Mouse (Mus musculus) T-helper 2 cell (primary cell): ENCODE data around the gene Ccl26.
"Not testable (repeated sequence)": the region's sequence is repeated elsewhere in the genome, so short reads cannot be mapped to it uniquely, and the experiment has no call there.

Experiments
- in situ Hi-C: fragments of 300-600 bp; cut with MboI, MseI; formaldehyde crosslinking; loops from one replicate; pipeline ENCODE4 v1.15.1; 2025; ENCODE audit warnings: high pct_unique_total_duplicates

The Ccl26 gene

GRCm38 (mm10) chr5:135563469-135563868, at the start of gene Ccl26:
Gene Ccl26 (minus strand): TSS chr5:135563569.
- in situ Hi-C loops, result no loop called here

DNA sequence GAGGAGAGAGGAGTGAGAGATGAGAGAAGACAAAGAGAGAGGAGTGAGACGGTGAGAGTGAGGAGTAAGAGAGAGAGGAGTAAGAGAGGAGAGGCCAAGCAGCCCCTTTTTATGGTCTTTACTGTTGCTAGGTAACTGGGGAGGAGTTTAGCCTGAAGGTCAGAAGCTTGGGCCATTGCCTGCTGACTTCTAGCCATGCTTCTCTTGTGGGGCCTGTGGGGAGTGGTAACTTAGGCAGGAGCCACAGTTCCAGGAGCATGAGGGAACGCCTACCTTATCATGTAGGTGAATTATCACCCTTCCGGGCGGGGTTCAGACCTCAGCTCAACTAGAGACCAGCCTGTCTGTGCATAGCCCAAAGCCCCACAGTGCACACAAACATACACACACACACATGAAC, 46.4 kb upstream of the Ccl26 start:
- in situ Hi-C loops, result no loop called here

GRCm38 (mm10) chr5:135607581-135607980, 44.2 kb upstream of the Ccl26 start:
- in situ Hi-C loops, result no loop called here

- in situ Hi-C loops, result not testable (repeated sequence)
Measured at GRCm38 (mm10) chr5:135606717-135607116, 43.3 kb upstream of the Ccl26 start.

DNA sequence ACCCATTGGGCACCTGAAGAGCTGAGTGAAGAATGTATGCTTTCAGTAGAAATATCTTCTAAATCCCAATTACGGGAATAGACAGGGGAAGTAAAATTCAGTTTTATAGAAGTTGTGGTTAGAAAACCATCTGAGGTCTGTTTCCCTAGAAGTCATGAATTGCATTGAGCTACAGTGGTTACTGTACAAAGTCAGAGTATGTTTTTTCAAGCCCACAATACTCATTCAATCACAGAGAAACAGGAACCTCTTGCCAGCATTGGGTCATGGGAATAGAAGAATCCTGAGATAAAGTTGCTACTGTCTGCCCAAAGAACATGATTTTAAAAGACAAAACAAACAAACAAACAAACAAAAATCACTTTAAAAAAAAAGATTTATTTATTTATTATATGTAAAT, 41.3 kb upstream of the Ccl26 start:
- in situ Hi-C loops, result not testable (repeated sequence)

- in situ Hi-C loops, result no loop called here
Measured at GRCm38 (mm10) chr5:135589996-135590784, 26.8 kb upstream of the Ccl26 start.

- in situ Hi-C loops, result no loop called here
Measured at GRCm38 (mm10) chr5:135587764-135588163, 24.4 kb upstream of the Ccl26 start.

- in situ Hi-C loops, result no loop called here
Measured at GRCm38 (mm10) chr5:135585691-135586090, 22.3 kb upstream of the Ccl26 start.

DNA sequence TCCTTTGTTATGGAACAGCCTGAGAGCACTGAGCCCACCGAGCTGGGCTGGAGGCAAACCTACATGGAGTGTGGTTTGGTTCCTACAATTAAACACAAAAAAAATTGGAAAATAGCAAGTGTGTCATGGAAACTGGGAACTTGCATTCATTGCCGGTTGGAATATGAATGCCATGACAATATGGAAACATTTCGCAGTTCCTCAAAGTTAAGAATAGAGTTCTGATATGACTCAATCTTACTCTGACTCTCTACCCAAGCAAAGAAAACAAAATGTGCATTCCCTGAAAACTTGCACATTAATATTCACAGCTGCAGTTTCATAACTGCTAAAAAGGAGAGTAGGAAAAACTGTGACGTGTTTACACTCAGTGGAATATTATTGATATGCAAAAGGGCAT, 19.0 kb upstream of the Ccl26 start:
- in situ Hi-C loops, result no loop called here

DNA sequence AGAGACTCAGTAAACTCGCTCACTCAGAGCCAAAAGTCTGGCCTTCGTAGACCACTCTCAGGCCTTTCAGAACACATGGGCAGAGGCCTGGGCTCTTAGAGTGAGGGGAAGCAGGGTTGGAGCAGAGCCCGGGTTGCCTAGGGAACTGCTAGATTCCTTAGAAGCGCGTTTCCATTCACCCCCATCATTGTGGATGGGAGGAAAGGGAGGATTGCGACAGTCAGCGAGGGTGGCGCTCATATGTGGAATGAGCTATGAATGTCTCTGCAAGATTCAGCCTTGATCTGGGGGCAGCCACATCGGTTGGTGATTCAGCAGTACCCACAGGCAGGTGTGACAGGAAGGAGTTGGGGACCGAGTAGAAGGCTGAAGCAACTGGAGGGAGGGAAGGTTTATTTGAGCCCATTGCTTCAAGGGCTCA, 16.0 kb upstream of the Ccl26 start:
- in situ Hi-C loops, result no loop called here

GRCm38 (mm10) chr5:135576055-135576454, 12.7 kb upstream of the Ccl26 start:
- in situ Hi-C loops, result no loop called here

DNA sequence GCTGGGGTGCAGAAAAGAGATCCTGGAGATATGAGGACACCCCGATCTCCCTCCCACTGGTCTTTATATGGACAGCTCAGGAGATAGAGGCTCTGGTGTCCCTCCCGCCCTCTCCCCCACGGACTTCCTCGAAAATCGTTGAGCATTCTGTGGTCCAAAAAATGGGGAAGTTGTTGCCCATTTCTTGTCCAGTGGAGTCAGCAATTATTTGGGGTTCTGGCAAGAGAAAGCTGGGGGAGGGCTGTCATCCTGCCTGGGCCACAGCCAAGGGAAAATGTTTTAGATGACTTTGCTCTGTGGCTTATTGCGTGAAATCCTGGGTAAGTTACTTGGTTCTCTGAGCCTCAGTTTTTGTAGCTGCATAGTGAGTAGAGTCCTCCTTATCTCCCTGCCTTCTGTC, 9.6 kb upstream of the Ccl26 start, which contains the start of gene Ccl24:
Ccl24 (minus strand) TSS at position 44 of the 400 bp plus-strand sequence.
- in situ Hi-C loops, result no loop called here

GRCm38 (mm10) chr5:135568698-135569097, 5.3 kb upstream of the Ccl26 start:
- in situ Hi-C loops, result no loop called here

DNA sequence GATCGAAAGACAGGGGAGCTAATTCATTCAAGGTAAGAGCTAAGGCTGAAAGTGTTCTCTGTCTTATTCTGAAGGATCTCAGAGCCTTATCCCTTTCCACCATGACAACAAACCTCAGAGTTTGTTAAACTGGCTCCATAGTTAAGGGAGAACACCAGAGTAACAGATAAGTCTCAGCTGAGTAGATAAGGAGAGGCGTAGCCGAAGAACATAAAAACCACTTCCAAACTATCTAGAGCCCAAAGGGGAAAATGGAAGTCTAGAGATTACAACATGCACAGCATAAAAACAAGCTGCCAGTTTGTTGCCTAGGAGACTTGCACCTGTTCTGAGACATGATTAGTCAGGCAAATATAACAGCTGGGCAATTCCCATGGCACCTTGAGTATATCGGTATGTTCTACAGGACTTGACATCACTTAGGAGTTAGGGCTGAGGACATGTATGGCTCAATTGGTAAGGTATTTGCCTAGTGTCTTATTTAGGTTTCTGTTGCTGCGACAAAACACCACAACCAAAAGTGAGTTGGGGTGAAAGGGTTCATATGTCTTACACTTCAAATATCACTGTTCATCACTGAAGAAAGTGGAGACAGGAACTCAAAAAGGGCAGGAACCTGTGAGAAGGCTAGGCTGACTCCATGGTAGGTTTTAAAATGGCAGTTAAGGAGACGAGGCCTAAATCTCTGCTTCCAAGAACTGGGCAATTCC, 4.3 kb upstream of the Ccl26 start:
- in situ Hi-C loops, result no loop called here

DNA sequence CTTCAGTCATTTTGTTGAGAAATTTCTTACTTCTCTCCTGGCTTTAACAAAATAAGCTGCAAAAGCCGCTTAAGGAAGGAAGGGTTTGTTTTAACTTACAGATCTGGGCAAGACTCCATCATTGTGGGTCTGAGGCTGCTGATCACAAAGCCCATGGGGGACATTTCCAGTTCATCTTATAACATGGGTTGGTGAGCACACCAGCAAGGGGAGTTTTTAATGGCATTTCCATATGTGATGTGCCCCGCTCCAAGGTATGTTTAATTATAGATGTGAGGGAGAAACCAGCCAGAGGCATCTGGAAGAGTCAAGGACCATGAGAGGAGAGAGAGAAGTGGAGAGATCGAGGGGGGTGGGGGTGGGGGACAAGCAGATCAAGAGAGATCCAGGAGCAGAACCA, 5.7 kb downstream of the Ccl26 start:
- in situ Hi-C loops, result no loop called here

DNA sequence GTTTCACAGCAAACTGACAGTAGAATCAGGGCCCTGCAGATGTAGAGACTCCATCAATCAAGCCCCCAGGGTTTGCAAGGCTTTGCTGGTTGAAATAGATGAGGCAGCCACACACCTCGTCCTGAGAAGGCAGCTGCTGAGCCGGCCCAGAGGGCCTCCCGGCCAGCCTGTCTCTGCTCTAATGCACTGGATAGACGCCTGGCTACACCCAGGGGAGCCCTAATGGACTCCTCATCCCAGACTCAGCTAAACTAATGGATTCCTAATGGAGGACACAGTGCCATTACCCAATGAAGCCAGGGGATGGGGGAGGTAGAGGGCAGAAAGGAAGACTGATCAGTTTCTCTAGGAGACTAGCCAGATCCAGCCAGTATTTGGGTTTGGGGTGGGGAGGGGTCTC, 6.3 kb downstream of the Ccl26 start:
- in situ Hi-C loops, result no loop called here

DNA sequence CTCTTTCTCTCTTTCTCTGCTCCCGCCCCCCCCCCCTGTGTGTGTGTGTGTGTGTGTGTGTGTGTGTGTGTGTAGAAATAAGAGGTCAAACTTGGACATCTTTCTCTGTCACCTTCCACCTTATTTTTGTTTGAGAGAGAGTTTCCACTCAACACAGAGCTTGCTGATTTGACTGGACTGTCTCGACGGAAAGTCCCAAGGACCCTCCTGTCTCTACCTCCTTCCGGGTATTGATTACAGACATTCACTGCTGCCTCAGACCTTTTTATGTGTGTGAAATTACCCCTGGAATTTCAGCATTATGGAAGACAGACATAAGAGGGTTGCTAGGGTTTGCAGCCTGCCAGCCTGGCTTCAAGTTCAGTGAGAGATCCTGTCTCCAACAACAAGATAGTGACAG, 7.1 kb downstream of the Ccl26 start:
- in situ Hi-C loops, result no loop called here

DNA sequence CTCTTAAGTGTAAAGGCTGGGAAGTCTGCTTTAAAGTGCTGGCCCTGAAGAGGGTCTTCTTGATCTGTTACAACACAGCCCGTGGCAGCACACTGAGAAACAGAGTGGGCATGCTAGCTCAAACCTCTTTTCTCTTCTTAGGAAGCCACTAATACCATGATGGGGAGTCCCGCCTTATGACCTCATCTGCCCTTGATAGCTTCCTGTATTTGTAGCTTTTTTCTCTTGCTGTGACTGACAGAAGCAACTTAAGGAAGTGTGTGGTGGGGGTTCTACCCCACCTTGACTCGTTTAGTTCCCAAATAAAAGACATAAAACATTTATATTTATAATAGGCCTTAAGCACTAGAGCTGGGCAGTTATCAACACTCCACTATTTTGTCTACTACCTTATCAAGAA, 11.8 kb downstream of the Ccl26 start:
- in situ Hi-C loops, result no loop called here

DNA sequence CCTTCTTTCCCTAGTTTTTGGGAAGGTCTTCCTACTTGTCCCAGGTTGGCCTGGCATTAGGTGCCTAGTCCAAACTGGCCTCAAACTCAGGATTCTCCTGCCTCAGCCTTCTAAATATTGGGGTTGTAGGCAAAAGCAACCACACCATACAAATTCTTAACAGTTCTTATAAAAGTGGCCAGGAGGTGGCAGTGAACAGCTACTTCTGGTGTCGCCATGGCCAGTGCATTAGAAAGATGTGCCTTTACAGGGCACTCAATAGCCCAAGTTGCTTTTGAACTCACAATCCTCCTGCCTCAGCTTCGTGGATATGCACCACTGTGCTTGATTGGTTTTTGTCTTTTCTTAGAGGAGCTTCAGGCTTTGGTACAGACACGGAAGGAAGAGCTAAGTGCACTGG, 12.5 kb downstream of the Ccl26 start:
- in situ Hi-C loops, result no loop called here

DNA sequence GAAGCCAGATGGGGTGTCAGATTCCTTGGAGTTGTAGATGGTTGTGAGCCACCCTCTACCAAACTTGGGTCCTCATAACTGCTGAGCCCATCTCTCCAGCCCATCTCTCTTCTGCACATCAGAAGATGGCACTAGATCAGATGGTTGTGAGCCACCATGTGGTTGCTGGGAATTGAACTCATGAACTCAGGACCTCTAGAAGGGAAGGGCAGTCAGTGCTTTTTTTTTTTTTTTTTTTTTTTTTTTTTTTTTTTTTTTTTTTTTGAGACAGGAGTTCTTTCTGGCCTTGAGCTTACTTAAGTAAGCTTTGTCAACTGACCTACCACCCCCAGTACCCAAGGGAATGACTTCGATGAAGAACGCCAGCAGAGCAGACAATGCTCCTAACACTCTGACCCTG, 15.4 kb downstream of the Ccl26 start:
- in situ Hi-C loops, result no loop called here

DNA sequence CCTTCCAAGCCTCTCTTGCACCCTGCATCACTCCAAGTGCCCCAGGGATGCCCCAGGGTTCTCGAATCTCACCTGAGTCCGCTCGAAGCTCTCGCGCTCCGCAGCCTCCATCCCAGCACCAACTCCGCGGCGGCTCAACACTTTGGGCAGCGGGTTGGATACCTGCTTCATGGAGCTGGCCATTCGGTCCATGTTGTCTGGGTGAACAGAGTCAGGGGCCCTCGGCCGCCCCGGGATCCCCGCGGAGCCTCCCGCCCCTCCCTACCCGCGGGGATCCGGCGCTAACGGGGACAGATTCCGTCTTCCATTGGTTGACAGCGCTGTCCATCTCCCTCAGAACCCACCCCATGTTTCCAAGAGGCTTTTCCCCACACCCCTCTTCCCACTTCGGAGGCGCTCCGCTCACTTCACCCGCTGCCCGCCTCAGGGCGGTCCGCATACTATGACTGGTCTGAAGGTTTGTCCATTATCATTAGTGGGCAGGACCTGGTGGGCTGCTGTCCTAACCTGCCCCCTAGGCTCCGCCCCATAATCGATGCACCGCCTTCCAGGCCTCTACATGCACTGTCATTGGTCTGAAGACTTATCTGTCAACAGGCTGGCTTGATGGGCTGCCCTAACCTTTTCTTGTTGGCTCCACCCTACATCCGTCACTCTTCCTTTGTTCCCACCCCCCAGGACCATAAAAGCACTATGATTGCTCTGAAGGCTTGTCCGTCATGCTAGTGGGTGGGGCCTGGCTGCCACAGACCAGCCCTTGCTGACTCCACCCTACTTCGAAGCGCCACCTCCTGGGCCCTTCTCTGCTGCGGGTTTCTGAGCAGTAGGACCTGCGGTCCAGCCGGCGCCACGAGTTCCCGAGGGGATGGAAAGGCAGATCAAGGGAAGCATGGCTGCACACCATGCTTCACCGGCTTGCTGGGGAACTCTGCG, 18.2 kb downstream of the Ccl26 start, which contains the start of gene Hip1:
Hip1 (minus strand) TSS at position 256 of the 933 bp plus-strand sequence.
- in situ Hi-C loops, result no loop called here

DNA sequence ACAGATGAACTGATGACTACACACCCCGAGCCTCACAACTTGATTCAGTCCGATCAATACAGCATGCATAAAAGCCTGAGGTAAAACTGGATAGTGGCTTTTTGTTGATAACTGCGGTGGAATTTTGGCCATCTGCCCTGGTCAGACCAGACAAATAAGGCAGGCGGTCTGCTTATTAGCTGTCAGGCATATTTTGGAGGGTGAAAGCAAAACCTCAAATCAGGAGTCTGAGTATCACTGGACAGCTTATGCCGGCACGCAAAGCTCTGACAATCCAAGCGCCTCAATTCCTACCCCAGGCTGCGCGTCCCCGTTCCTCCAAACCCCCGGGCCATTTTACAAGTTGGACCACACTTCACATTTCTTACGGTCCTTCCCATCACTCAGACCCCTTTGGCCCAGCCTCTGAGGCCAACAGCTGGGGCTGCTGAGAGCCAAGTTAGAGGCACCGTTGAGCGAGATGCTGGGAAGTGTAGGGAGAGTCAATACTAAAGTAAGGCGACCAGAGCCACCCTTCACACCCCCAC, 19.3 kb downstream of the Ccl26 start:
- in situ Hi-C loops, result no loop called here
